Mouse (Mus musculus): ENCODE results near the gene Mettl6. TPM values are rescaled to one million over a fixed set of nuclear protein-coding genes. Genes with fewer than 3 reads are reported as not detected.

Mettl6 gene
- total RNA-seq, 2 experiments from 2014 or later, result 32.7 to 35.6 TPM

DNA sequence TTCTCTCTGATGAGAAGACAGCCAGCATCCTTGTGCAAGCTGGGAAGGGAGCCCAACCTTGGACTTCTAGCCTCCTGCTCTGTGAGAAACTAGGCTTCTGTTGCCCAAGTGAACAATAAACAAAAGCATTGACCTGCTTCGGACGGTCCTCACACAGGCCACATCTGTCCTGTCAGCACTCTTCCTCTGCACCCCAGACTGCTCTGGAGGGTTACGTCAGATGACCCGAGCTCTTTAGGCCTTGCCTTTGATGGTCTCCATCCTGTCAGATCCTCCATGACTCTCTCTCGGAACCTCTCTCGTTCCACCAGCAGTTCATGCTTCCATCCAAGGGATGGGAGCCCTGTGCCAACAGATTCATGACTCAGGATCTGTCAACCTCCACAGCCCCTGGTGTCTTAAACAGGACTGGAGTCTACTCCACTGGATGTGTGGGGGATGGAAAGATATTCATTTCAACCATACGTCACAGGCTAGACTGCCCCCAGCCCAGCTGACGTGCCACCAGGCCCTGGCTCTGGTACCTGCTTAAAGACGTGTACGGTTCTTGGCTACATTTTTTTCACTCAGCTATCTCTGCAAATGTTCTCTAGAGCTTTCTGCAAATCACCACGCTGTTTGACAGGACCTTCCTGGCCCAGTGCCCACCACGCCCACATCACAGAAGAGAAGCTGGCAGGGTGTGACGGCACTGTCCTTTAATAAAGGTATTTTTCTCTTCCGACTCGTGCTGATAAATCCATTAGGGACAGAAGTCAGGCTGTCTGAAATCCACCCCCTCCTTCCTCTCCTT, 66.4 kb downstream of the Mettl6 start:
- no peak for TF ChIP-seq CTCF (IDR thresholded peaks at IDR 0.05)
- no peak overlapping the region for H3K4me3 ChIP-seq
- H3K27ac ChIP-seq, result peak overlapping the region; percentile 87
- intact Hi-C loops (cut with DNase I), result no loop called here
- peak; percentile 78 to 80 for DNase-seq (ENCODE audit: extremely low spot score in 1 of 2, low spot score in 2 of 2)

Other genes starting within 250 kb of the Mettl6 start
- gene Phf7, start 243.7 kb downstream of the Mettl6 start, total RNA-seq (2021), result 1 to 10 TPM; 3.3 to 4.3 TPM
- gene Bap1, start 243.6 kb downstream of the Mettl6 start, total RNA-seq (2021), result 100 to 1,000 TPM; 142 to 146 TPM
- 1 to 10 TPM; 4.6 to 5.8 TPM for gene Dnah1, start 171.1 kb downstream of the Mettl6 start, total RNA-seq (2021)
- gene Capn7, start 158.4 kb downstream of the Mettl6 start, total RNA-seq (2021), result 10 to 100 TPM; 33.8 to 38.3 TPM
- gene Sh3bp5, start 59.0 kb downstream of the Mettl6 start, total RNA-seq (2021), result 10 to 100 TPM; 63.5 to 65.4 TPM
- 10 to 100 TPM; 12.7 to 15.1 TPM for gene Eaf1, start 641 bp downstream of the Mettl6 start, total RNA-seq (2021)
- 1 to 10 TPM; 1.1 to 1.8 TPM for gene Colq, start 96.3 kb upstream of the Mettl6 start, total RNA-seq (2021)
- gene Gm49387, start 145.8 kb upstream of the Mettl6 start, total RNA-seq (2021), result not detected
- 1 to 10 TPM; 8.4 to 8.8 TPM for gene Btd, start 146.0 kb upstream of the Mettl6 start, total RNA-seq (2021)
- 1 to 10 TPM; 4.4 to 6.7 TPM for gene Hacl1, start 146.2 kb upstream of the Mettl6 start, total RNA-seq (2021)

All from left cerebral cortex, adult 2 months (tissue).